Mouse (Mus musculus) embryonic fibroblast, embryonic 13.5 days (primary cell): ENCODE data around the gene Hoxa5.

Experiments used
- CTCF ChIP-seq: IDR thresholded peaks from 2 replicates; pipeline ENCODE4 v1.5.1; 2011; ENCODE audit warnings: mild to moderate bottlenecking, control low read depth, low read length, moderate library complexity, borderline replicate concordance; ENCODE audit not compliant: insufficient read depth
- POLR2A ChIP-seq: IDR thresholded peaks from 2 replicates; pipeline ENCODE4 v1.6.1; 2011; ENCODE audit warnings: low read depth, mild to moderate bottlenecking, control low read depth, low read length, moderate library complexity

GRCm38 (mm10) chr6:52248638-52249414, 44.4 kb upstream of the Hoxa5 start:
- TF ChIP-seq POLR2A (no peak), CTCF (no peak)
